Mouse (Mus musculus): ENCODE data around the gene Mgat5b.

GRCm38 (mm10) chr11:116922058-116922457 lies 3.4 kb downstream of the Mgat5b start:
- TF ChIP-seq CTCF (IDR thresholded peaks at IDR 0.05; ENCODE audit: borderline replicate concordance, insufficient read depth, low read depth, low read length) (no peak), POLR2A (IDR thresholded peaks at IDR 0.05; ENCODE audit: borderline replicate concordance, insufficient read depth, low read length) (no peak)

Measured in cerebellum, adult 2 months (tissue).